Mouse (Mus musculus) MEL (cell line): ENCODE results near the gene Wnt5a. TPM values are rescaled to one million over a fixed set of nuclear protein-coding genes. Genes with fewer than 3 reads are reported as not detected.

Source experiments
- DNase-seq: peaks from one replicate; pipeline ENCODE4 v3.0.0; 2011; ENCODE audit warnings: low read depth, low spot score
- H3K27ac ChIP-seq: 2 replicates; pipeline ENCODE4 v1.5.1; 2012; ENCODE audit warnings: low read depth, mild to moderate bottlenecking, control low read depth, low read length, moderate library complexity; ENCODE audit not compliant: control insufficient read depth
- H3K27me3 ChIP-seq, 2 experiments: fragments of 150-350 bp in 1 of 2; sonication (generic) in 1 of 2; 2 replicates each; pipeline ENCODE4 v1.6.1; 2012; ENCODE audit warnings: low read length in 2 of 2, mild to moderate bottlenecking in 2 of 2, improper control_type of control experiment in 1 of 2, moderate library complexity in 1 of 2; ENCODE audit not compliant: insufficient read depth in 2 of 2, control insufficient read depth in 1 of 2
- H3K36me3 ChIP-seq, 2 experiments: 2 replicates each; pipeline ENCODE4 v1.6.1; 2012 to 2014; ENCODE audit warnings: low read length in 2 of 2, improper control_type of control experiment in 1 of 2, inconsistent platforms in 1 of 2, mild to moderate bottlenecking in 1 of 2; ENCODE audit not compliant: insufficient read depth in 2 of 2, control insufficient read depth in 1 of 2
- H3K4me1 ChIP-seq, 2 experiments: fragments of 150-350 bp in 1 of 2; sonication (generic) in 1 of 2; 2 replicates each; pipeline ENCODE4 v1.6.1; 2012; ENCODE audit warnings: low read length in 2 of 2, improper control_type of control experiment in 1 of 2, mild to moderate bottlenecking in 1 of 2; ENCODE audit not compliant: insufficient read depth in 2 of 2, control insufficient read depth in 1 of 2
- H3K4me3 ChIP-seq, 2 experiments: fragments of 150-350 bp in 1 of 2; sonication (generic) in 1 of 2; 2 replicates each; pipeline ENCODE4 v1.5.1; 2012; ENCODE audit warnings: low read depth in 2 of 2, low read length in 2 of 2, mild to moderate bottlenecking in 2 of 2, moderate library complexity in 2 of 2, control low read depth in 1 of 2, improper control_type of control experiment in 1 of 2; ENCODE audit not compliant: control insufficient read depth in 1 of 2, insufficient read depth in 1 of 2
- H3K79me2 ChIP-seq: 2 replicates; pipeline ENCODE4 v1.6.1; 2012; ENCODE audit warnings: mild to moderate bottlenecking, low read length, moderate library complexity; ENCODE audit not compliant: control insufficient read depth, poor library complexity, insufficient read depth
- H3K9ac ChIP-seq: 2 replicates; pipeline ENCODE4 v1.6.1; 2012; ENCODE audit warnings: low read depth, mild to moderate bottlenecking, control low read depth, low read length, moderate library complexity; ENCODE audit not compliant: control insufficient read depth, poor library complexity, severe bottlenecking
- H3K9me3 ChIP-seq: fragments of 150-350 bp; sonication (generic); replicated peaks from 2 replicates; pipeline ENCODE4 v1.6.1; 2012; ENCODE audit warnings: mild to moderate bottlenecking, low read length, improper control_type of control experiment, moderate library complexity; ENCODE audit not compliant: insufficient read depth
- CHD1 ChIP-seq: IDR thresholded peaks from 2 replicates; pipeline ENCODE4 v1.6.1; 2012; ENCODE audit warnings: low read depth, mild to moderate bottlenecking, inconsistent platforms, low read length, improper control_type of control experiment
- CTCF ChIP-seq, 3 experiments: IDR thresholded peaks in 2 of 3; conservative IDR thresholded peaks in 1 of 3; 2 replicates each; pipeline ENCODE4 v1.5.1; 2011 to 2012; ENCODE audit warnings: low read length in 3 of 3, low read depth in 2 of 3, mild to moderate bottlenecking in 2 of 3, improper control_type of control experiment in 1 of 3, inconsistent platforms in 1 of 3, mixed read lengths in 1 of 3, moderate library complexity in 1 of 3; ENCODE audit not compliant: control insufficient read depth in 1 of 3, insufficient read depth in 1 of 3, poor library complexity in 1 of 3, severe bottlenecking in 1 of 3
- E2F4 ChIP-seq: IDR thresholded peaks from 2 replicates; pipeline ENCODE4 v1.6.1; 2011; ENCODE audit warnings: low read depth, low read length, improper control_type of control experiment, borderline replicate concordance
- EP300 ChIP-seq, 2 experiments: IDR thresholded peaks; 2 replicates each; pipeline ENCODE4 v1.6.1; 2011; ENCODE audit warnings: improper control_type of control experiment in 2 of 2, low read length in 2 of 2, low read depth in 1 of 2, mild to moderate bottlenecking in 1 of 2
- ETS1 ChIP-seq: IDR thresholded peaks from 2 replicates; pipeline ENCODE4 v1.6.1; 2012; ENCODE audit warnings: low read depth, mild to moderate bottlenecking, inconsistent platforms, low read length, improper control_type of control experiment, moderate library complexity
- GATA1 ChIP-seq: IDR thresholded peaks from 2 replicates; pipeline ENCODE4 v1.6.1; 2011; ENCODE audit warnings: low read depth, low read length, improper control_type of control experiment
- JUND ChIP-seq: IDR thresholded peaks from 2 replicates; pipeline ENCODE4 v1.6.1; 2011; ENCODE audit warnings: low read depth, mild to moderate bottlenecking, improper control_type of control experiment, low read length
- KAT2A ChIP-seq: conservative IDR thresholded peaks from 2 replicates; pipeline ENCODE4 v1.6.1; 2012; ENCODE audit warnings: low read depth, low read length, improper control_type of control experiment, inconsistent platforms
- MAFK ChIP-seq: IDR thresholded peaks from 2 replicates; pipeline ENCODE4 v1.6.1; 2011; ENCODE audit warnings: low read depth, mild to moderate bottlenecking, low read length, improper control_type of control experiment, borderline replicate concordance
- MAX ChIP-seq: IDR thresholded peaks from 2 replicates; pipeline ENCODE4 v1.6.1; 2011; ENCODE audit warnings: low read length, improper control_type of control experiment
- NELFE ChIP-seq: IDR thresholded peaks from 2 replicates; pipeline ENCODE4 v1.6.1; 2011; ENCODE audit warnings: low read depth, low read length, improper control_type of control experiment
- NRF1 ChIP-seq: IDR thresholded peaks from 2 replicates; pipeline ENCODE4 v1.6.1; 2014; ENCODE audit warnings: low read depth, mild to moderate bottlenecking, inconsistent platforms, low read length, improper control_type of control experiment, moderate library complexity; ENCODE audit not compliant: poor library complexity, insufficient read depth, severe bottlenecking
- POLR2AphosphoS2 ChIP-seq: IDR thresholded peaks from 2 replicates; pipeline ENCODE4 v1.6.1; 2011; ENCODE audit warnings: low read length, improper control_type of control experiment
- RCOR1 ChIP-seq: IDR thresholded peaks from 2 replicates; pipeline ENCODE4 v1.6.1; 2012; ENCODE audit warnings: low read depth, mild to moderate bottlenecking, inconsistent platforms, low read length, improper control_type of control experiment
- SIN3A ChIP-seq: IDR thresholded peaks from 2 replicates; pipeline ENCODE4 v1.6.1; 2012; ENCODE audit warnings: low read length, improper control_type of control experiment, inconsistent platforms
- SMC3 ChIP-seq: IDR thresholded peaks from 2 replicates; pipeline ENCODE4 v1.6.1; 2011; ENCODE audit warnings: low read depth, low read length, improper control_type of control experiment
- TAL1 ChIP-seq: IDR thresholded peaks from 2 replicates; pipeline ENCODE4 v1.6.1; 2012; ENCODE audit warnings: mild to moderate bottlenecking, inconsistent platforms, low read length, moderate library complexity, mixed read lengths
- TBP ChIP-seq: IDR thresholded peaks from 2 replicates; pipeline ENCODE4 v1.8.0; 2011; ENCODE audit warnings: low read depth, low read length, improper control_type of control experiment
- TCF12 ChIP-seq: IDR thresholded peaks from 2 replicates; pipeline ENCODE4 v1.6.1; 2014; ENCODE audit warnings: low read depth, mild to moderate bottlenecking, inconsistent platforms, low read length, improper control_type of control experiment, moderate library complexity
- UBTF ChIP-seq: IDR thresholded peaks from 2 replicates; pipeline ENCODE4 v1.6.1; 2012; ENCODE audit warnings: low read depth, mild to moderate bottlenecking, inconsistent platforms, low read length, improper control_type of control experiment, moderate library complexity, borderline replicate concordance; ENCODE audit not compliant: insufficient read depth
- USF2 ChIP-seq, 2 experiments: IDR thresholded peaks; 2 replicates each; pipeline ENCODE4 v1.6.1; 2011 to 2012; ENCODE audit warnings: improper control_type of control experiment in 2 of 2, low read length in 2 of 2, borderline replicate concordance in 1 of 2, inconsistent platforms in 1 of 2, low read depth in 1 of 2, mild to moderate bottlenecking in 1 of 2; ENCODE audit not compliant: insufficient read depth in 1 of 2
- ZC3H11A ChIP-seq: IDR thresholded peaks from 2 replicates; pipeline ENCODE4 v1.6.1; 2012; ENCODE audit warnings: low read depth, mild to moderate bottlenecking, inconsistent platforms, low read length, improper control_type of control experiment
- ZMIZ1 ChIP-seq: IDR thresholded peaks from 2 replicates; pipeline ENCODE4 v1.6.1; 2012; ENCODE audit warnings: low read depth, mild to moderate bottlenecking, inconsistent platforms, low read length, improper control_type of control experiment, moderate library complexity
- ZNF384 ChIP-seq: IDR thresholded peaks from 2 replicates; pipeline ENCODE4 v1.6.1; 2012; ENCODE audit warnings: low read depth, mild to moderate bottlenecking, inconsistent platforms, low read length, improper control_type of control experiment
- polyA plus RNA-seq, 2 experiments: library from polyadenylated mRNA; stranded (reverse) in 1 of 2; unstranded in 1 of 2; fragments of >175 nt in 1 of 2; fragments of >200 nt in 1 of 2; gene quantifications; 2 replicates each; pipeline versions ENCODE4 v1.2.1 to v1.2.4; 2012; ENCODE audit warnings: low replicate concordance in 2 of 2, low read depth in 1 of 2; ENCODE audit not compliant: insufficient read length in 2 of 2, insufficient read depth in 1 of 2, missing spikeins in 1 of 2
- total RNA-seq: library from RNA; depleted of rRNA; stranded (reverse); fragments of 300-350 nt; gene quantifications from 2 replicates; pipeline ENCODE4 v1.2.3, GENCODE M21; 2012

The Wnt5a gene
- total and polyA plus RNA-seq, 3 experiments, result not detected

DNA sequence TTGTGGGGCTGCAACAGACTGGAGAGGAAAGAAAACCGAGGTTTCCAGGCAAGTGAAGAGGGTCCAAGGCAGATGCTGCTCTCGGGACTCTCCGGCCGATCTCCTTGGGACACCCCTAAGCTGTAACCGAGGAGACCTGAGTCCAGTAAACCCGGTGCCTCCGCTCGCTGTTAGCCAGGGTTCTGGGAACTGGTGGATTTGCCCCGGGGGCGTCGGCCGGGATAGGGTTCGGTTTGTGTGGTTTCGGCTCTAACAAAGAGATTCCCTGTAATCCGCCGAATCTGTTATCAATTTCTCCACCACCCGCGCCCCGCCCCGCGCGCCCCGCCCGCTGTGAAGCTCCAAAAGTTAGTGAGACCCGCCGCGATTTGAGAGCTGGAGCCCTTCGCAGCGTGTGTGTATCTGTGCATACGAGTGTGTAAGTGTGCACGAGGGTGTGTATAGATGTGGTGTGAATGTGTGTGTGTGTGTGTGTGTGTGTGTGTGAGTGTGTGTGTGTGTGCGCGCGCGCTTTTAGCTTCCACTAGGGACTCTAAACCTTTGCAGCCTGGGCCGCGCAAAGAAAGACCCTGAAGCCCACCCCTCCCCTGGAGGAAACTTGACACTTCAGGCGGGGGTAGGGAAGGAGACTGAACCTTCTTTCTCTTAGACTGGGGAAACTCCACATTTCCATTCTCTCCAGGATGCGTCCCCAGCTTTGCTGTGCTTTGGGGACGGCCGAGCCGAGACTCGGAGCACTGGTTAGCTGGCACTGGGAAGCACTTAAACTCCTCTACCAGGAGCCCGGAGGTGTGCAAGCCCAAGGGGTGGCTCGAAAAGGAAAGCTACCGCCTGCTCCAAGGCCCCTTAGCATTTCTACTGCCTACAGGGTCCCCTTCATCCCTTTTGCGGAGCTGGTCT lies 5.1 kb downstream of the Wnt5a start:
- Histone ChIP-seq H3K4me3 (no peak overlapping the region), H3K27me3 (no peaks in the 10 kb centered on the region), H3K4me1 (no peaks in the 10 kb centered on the region)

DNA sequence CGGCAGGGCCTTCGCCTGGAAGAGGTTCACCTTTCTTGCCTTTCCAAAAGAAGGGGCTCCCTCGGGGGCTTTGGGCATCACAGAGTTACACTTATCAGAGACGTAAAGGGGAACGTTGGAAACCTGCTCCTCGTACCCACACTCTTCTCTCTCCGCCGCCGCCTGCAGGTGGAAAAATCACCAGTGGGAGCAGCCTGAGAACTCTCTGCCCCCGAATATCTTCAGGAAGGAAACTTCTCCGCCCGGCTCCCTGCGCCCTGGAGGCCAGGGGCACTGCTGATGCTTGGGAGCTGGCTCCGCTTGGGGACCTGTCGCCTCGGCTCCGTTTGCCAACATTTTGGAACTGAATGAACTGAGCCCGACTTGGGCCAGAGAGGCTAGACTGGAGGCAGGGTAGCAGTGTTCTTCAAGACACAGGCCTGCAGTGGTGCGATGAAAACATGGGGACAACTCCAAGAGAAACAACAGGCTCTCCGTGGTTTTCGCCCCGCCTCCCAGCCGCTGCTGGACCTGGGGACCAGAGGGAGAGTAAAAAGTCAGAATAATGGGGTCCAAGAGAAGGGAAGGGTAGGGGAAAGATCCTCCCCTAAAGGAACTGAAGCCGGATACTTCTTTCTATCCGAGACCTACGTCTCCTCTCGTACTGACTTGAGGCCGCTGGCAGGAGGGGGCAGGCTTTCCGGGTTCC lies 5.9 kb downstream of the Wnt5a start:
- TF ChIP-seq GATA1 (no peak), SMC3 (no peak), CHD1 (no peak), EP300 (IDR thresholded peaks at IDR 0.05; ENCODE audit: low read depth in 1 of 2, low read length in 2 of 2) (no peak), TBP (no peak), UBTF (no peak), USF2 (IDR thresholded peaks at IDR 0.05; ENCODE audit: borderline replicate concordance in 1 of 2, insufficient read depth in 1 of 2, low read depth in 1 of 2, low read length in 2 of 2) (no peak), ZC3H11A (no peak), ZMIZ1 (no peak), JUND (no peak), KAT2A (no peak), SIN3A (no peak), TAL1 (no peak)
- no peaks in the 10 kb centered on the region for H3K27me3 ChIP-seq
- no peaks in the 10 kb centered on the region for H3K9me3 ChIP-seq

More for the DNA sequence above, 5.1 kb downstream of the Wnt5a start:
- no peaks in the 10 kb centered on the region for H3K9me3 ChIP-seq
- H3K79me2 ChIP-seq, result no peaks in the 10 kb centered on the region
- no peak overlapping the region for H3K27ac ChIP-seq
- H3K36me3 ChIP-seq, result no peaks in the 10 kb centered on the region
- H3K9ac ChIP-seq, result no peak overlapping the region
- DNase-seq, result no peak
- TF ChIP-seq ZNF384 (no peak), TBP (no peak), JUND (no peak), NELFE (no peak), E2F4 (no peak), TCF12 (no peak), ETS1 (no peak), NRF1 (no peak), UBTF (no peak), CTCF (IDR thresholded peaks at IDR 0.05 in 2 of 3, conservative IDR thresholded peaks at IDR 0.05 in 1 of 3; ENCODE audit: control insufficient read depth in 1 of 3, insufficient read depth in 1 of 3, low read depth in 2 of 3, low read length in 3 of 3, poor library complexity in 1 of 3, severe bottlenecking in 1 of 3) (no peak), POLR2AphosphoS2 (no peak), MAFK (no peak), RCOR1 (no peak), MAX (no peak)
- TF ChIP-seq, all 39 proteins: peak for 0

More for the DNA sequence above, 5.9 kb downstream of the Wnt5a start:
- H3K9ac ChIP-seq, result no peak overlapping the region
- H3K4me3 ChIP-seq, result no peak overlapping the region
- H3K79me2 ChIP-seq, result no peaks in the 10 kb centered on the region
- no peaks in the 10 kb centered on the region for H3K36me3 ChIP-seq
- H3K27ac ChIP-seq, result no peak overlapping the region
- no peaks in the 10 kb centered on the region for H3K4me1 ChIP-seq
- DNase-seq, result no peak
